Mouse (Mus musculus) ES-E14 (cell line): ENCODE results near the gene Rprd1b.

Source experiments
- CHD2 ChIP-seq: IDR thresholded peaks from 2 replicates; pipeline ENCODE4 v1.6.1; 2014; ENCODE audit warnings: mild to moderate bottlenecking, low read depth, low read length, inconsistent platforms
- MAFK ChIP-seq: IDR thresholded peaks from 2 replicates; pipeline ENCODE4 v1.6.1; 2014; ENCODE audit warnings: mild to moderate bottlenecking, low read depth, low read length, inconsistent platforms; ENCODE audit not compliant: insufficient read depth
- ZNF384 ChIP-seq: IDR thresholded peaks from 2 replicates; pipeline ENCODE4 v1.6.1; 2012; ENCODE audit warnings: low read depth, low read length, inconsistent platforms

GRCm38 (mm10) chr2:158121645-158122326, 93.5 kb downstream of the Rprd1b start:
- TF ChIP-seq ZNF384 = no peak
- no peak for TF ChIP-seq CHD2
- TF ChIP-seq MAFK = no peak
